Mouse (Mus musculus): ENCODE measurements at regions not wholly inside any gene's neighbourhood (a gene's known extent, or its start where the extent isn't known, plus 50 kb on each side); places are given as distances from the start of the nearest gene placed in this dataset.

GRCm38 (mm10) chr10:112835508-112835907 lies 93.3 kb downstream of the Atxn7l3b start:
- TF ChIP-seq JUND (conservative IDR thresholded peaks at IDR 0.05; ENCODE audit: low read depth, low read length) (no peak), CTCF (conservative IDR thresholded peaks at IDR 0.05 in 1 of 2, IDR thresholded peaks at IDR 0.05 in 1 of 2; ENCODE audit: low read depth in 2 of 2, low read length in 2 of 2) (no peak), NRF1 (IDR thresholded peaks at IDR 0.05; ENCODE audit: low read depth, low read length) (no peak)
